19 mouse cellular contexts compared by ENCODE assay signal in genomic region chr9:50102766-50103165, GRCm38 (mm10).
"Had no signal": no experiment of that assay in that cellular context is flagged by ENCODE, and none has a peak within 500 bp of the region (broad histone marks: within the 10 kb centered on the region; RNA-seq: fewer than 3 reads in every experiment).

No protein-coding gene starts in this region.

- H3K27me3 ChIP-seq: limb, embryonic 12.5 days; liver, embryonic 13.5 days; lung, embryonic 15.5 days; megakaryocyte, embryonic 14.5 days; neural tube, embryonic 15.5 days; stomach, embryonic 15.5 days had no signal

- H3K9ac ChIP-seq: limb, embryonic 12.5 days; liver, embryonic 13.5 days; liver, postnatal 0 days; lung, embryonic 15.5 days; neural tube, embryonic 15.5 days; stomach, embryonic 15.5 days had no signal

- H3K4me3 ChIP-seq: limb, embryonic 12.5 days; liver, embryonic 13.5 days; lung, embryonic 15.5 days; megakaryocyte, embryonic 14.5 days; myocyte; neural tube, embryonic 15.5 days; stomach, embryonic 15.5 days had no signal

- ATAC-seq: liver, postnatal 0 days; midbrain, embryonic 16.5 days had no signal

- H3K27ac ChIP-seq: kidney, postnatal 0 days; limb, embryonic 12.5 days; liver, embryonic 13.5 days; lung, embryonic 15.5 days; macrophage; neural tube, embryonic 15.5 days; stomach, embryonic 15.5 days had no signal

- H3K4me2 ChIP-seq: limb, embryonic 12.5 days; liver, embryonic 13.5 days; lung, embryonic 15.5 days; midbrain, embryonic 11.5 days; neural tube, embryonic 15.5 days; stomach, embryonic 15.5 days had no signal

- H3K9me3 ChIP-seq: limb, embryonic 12.5 days; liver, embryonic 13.5 days; lung, embryonic 15.5 days; megakaryocyte, embryonic 14.5 days; neural tube, embryonic 15.5 days; stomach, embryonic 15.5 days had no signal

- H3K36me3 ChIP-seq: limb, embryonic 12.5 days; liver, embryonic 13.5 days; lung, embryonic 15.5 days; neural tube, embryonic 15.5 days; stomach, embryonic 15.5 days had no signal

- DNase-seq: kidney, postnatal 36 days; liver; liver, embryonic 13.5 days; liver, postnatal 0 days; lung, postnatal 14 days; right cerebral cortex, postnatal 4 days; spleen, adult 18-20 months; thymus, adult 2 months; thymus, postnatal 25 days had no signal

- H3K4me1 ChIP-seq: limb, embryonic 12.5 days; liver, embryonic 13.5 days; lung, embryonic 15.5 days; megakaryocyte, embryonic 14.5 days; stomach, embryonic 15.5 days had no signal
